In the genomic region with DNA sequence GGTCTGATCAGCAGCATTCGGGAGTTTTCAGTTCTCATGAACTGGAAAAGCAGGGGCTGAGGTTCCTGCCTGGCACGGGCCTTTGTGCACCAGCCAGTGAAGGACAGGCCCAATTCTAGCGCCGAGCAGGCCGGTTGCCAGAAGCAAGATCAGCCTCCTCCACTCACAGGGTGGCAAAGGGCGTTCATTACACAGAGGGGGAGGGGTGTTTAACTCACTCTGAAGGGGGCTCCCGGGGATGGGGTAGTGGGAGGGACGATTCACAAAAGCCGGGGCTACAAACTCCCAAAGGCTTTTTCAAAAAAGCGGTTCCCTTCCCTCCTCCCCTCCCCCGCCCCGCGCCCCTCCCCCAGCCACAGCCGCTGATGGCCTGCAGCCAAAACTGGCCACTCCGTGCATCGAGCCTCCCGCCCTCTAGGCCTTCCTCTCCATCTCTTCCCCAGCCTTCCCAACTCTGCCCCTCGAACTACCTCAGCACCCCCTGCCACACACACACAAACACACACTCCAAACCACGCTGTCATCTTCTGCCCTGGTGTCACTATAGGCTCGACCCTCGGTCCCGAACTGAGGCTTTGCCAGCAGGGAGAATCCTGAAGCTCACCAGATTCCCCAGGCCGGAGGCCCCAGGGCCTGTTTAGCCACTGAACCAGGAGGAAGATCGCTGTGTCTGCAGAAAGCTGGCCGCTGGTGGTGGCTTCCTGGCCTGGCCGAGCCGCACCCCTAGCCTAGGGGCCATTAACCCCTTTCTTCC, we compare ENCODE assay signal across 8 mouse cellular contexts. TPM values are rescaled to one million over a fixed set of nuclear protein-coding genes. Genes with fewer than 3 reads are reported as not detected.
DNase-seq lines count a peak whose midpoint lies in the region; ATAC-seq lines count a peak whose summit lies in the region.

No protein-coding gene starts in this region.

- 2% methylated on average over 24 of the region's 27 CpGs for WGBS in forebrain, embryonic 10.5 days
- WGBS in hindbrain, embryonic 16.5 days, result 6% methylated on average over 20 of the region's 27 CpGs
- WGBS in limb, embryonic 12.5 days, result 6% methylated on average over 24 of the region's 27 CpGs
- 2% methylated on average over 27 of the region's 27 CpGs for WGBS in midbrain, embryonic 13.5 days

- peak; percentile 57 for DNase-seq in 3134 (ENCODE audit: extremely low read depth, insufficient read length, low spot score)
- DNase-seq in adrenal gland, postnatal 14 days, result peak; percentile 86
- DNase-seq in forebrain, embryonic 10.5 days (ENCODE audit: extremely low spot score, low spot score), result peak; percentile 67
- DNase-seq in urinary bladder, postnatal 36 days (ENCODE audit: low spot score in 2 of 2), result peak; percentile 32 to 73
- DNase-seq in spleen, adult 12 weeks (ENCODE audit: low spot score), result no peak

- ATAC-seq in hindbrain, embryonic 16.5 days, result peak; percentile 83
- no peak for ATAC-seq in limb, embryonic 12.5 days (ENCODE audit: insufficient number of reproducible peaks, insufficient read depth, low FRiP score, low TSS enrichment, low read depth)
- ATAC-seq in midbrain, embryonic 13.5 days, result peak; percentile 81

- peak overlapping the region; percentile 28 for H3K4me2 ChIP-seq in hindbrain, embryonic 16.5 days (ENCODE audit: low read length)
- H3K4me2 ChIP-seq in limb, embryonic 12.5 days, result peak overlapping the region; percentile 45
- H3K4me2 ChIP-seq in midbrain, embryonic 13.5 days (replicated peaks), result peak overlapping the region; percentile 45

- peak overlapping the region; percentile 34 for H3K4me3 ChIP-seq in forebrain, embryonic 10.5 days
- peak overlapping the region; percentile 7; the same call in 1 of the 2 replicates for H3K4me3 ChIP-seq in hindbrain, embryonic 16.5 days (ENCODE audit: low read length)
- peak overlapping the region; percentile 21 for H3K4me3 ChIP-seq in limb, embryonic 12.5 days (replicated peaks)
- H3K4me3 ChIP-seq in midbrain, embryonic 13.5 days (replicated peaks), result peak overlapping the region; percentile 11; the same call in 1 of the 2 replicates

- peaks cover 5% of the 10 kb centered on the region; the same call in 1 of the 2 replicates for H3K9me3 ChIP-seq in forebrain, embryonic 10.5 days
- H3K9me3 ChIP-seq in hindbrain, embryonic 16.5 days (ENCODE audit: control insufficient read depth, low read length), result no peaks in the 10 kb centered on the region
- H3K9me3 ChIP-seq in limb, embryonic 12.5 days, result no peaks in the 10 kb centered on the region
- H3K9me3 ChIP-seq in midbrain, embryonic 13.5 days, result no peaks in the 10 kb centered on the region; the same call in 1 of the 2 replicates

- H3K36me3 ChIP-seq in forebrain, embryonic 10.5 days (replicated peaks), result peaks cover 15% of the 10 kb centered on the region; the same call in 1 of the 2 replicates
- H3K36me3 ChIP-seq in hindbrain, embryonic 16.5 days (ENCODE audit: control insufficient read depth, insufficient read depth, low read length), result peaks cover 16% of the 10 kb centered on the region
- H3K36me3 ChIP-seq in limb, embryonic 12.5 days, result peaks cover 21% of the 10 kb centered on the region
- peaks cover 22% of the 10 kb centered on the region for H3K36me3 ChIP-seq in midbrain, embryonic 13.5 days

- peak overlapping the region; percentile 77 for H3K27ac ChIP-seq in forebrain, embryonic 10.5 days
- peak overlapping the region; percentile 52 for H3K27ac ChIP-seq in hindbrain, embryonic 16.5 days (ENCODE audit: low read depth, low read length)
- no peak overlapping the region for H3K27ac ChIP-seq in limb, embryonic 12.5 days
- H3K27ac ChIP-seq in midbrain, embryonic 13.5 days, result peak overlapping the region; percentile 85

- H3K9ac ChIP-seq in hindbrain, embryonic 16.5 days (ENCODE audit: low read depth, low read length), result peak overlapping the region; percentile 49
- peak overlapping the region; percentile 42 for H3K9ac ChIP-seq in limb, embryonic 12.5 days (replicated peaks)
- H3K9ac ChIP-seq in midbrain, embryonic 13.5 days (replicated peaks), result peak overlapping the region; percentile 59

- H3K27me3 ChIP-seq in forebrain, embryonic 10.5 days (ENCODE audit: poor library complexity, severe bottlenecking), result peaks cover 100% of the 10 kb centered on the region
- H3K27me3 ChIP-seq in hindbrain, embryonic 16.5 days (replicated peaks; ENCODE audit: control insufficient read depth, insufficient read depth, low read length), result peaks cover 10% of the 10 kb centered on the region
- peaks cover 61% of the 10 kb centered on the region for H3K27me3 ChIP-seq in limb, embryonic 12.5 days
- H3K27me3 ChIP-seq in midbrain, embryonic 13.5 days, result peaks cover 40% of the 10 kb centered on the region

- peaks cover 65% of the 10 kb centered on the region for H3K4me1 ChIP-seq in forebrain, embryonic 10.5 days
- peaks cover 54% of the 10 kb centered on the region for H3K4me1 ChIP-seq in hindbrain, embryonic 16.5 days (ENCODE audit: control insufficient read depth, insufficient read depth, low read depth, low read length)
- peaks cover 61% of the 10 kb centered on the region for H3K4me1 ChIP-seq in limb, embryonic 12.5 days (replicated peaks)
- H3K4me1 ChIP-seq in midbrain, embryonic 13.5 days (replicated peaks), result peaks cover 68% of the 10 kb centered on the region

RNA-seq across cellular contexts. Expression of a gene that starts 7.2 kb away (rescaled TPM):
- total RNA-seq in adrenal gland, postnatal 14 days (2021), result 105 and 156 TPM in 2 replicates
- 3.3 and 4.6 TPM in 2 replicates for polyA plus RNA-seq in forebrain, embryonic 10.5 days (2016; fragmentation: Nextera tagmentation; extraction: Ambion mirVana)
- polyA plus RNA-seq in hindbrain, embryonic 16.5 days (2015; fragmentation: Nextera tagmentation; extraction: Ambion mirVana), result 23.4 and 24.8 TPM in 2 replicates
- polyA plus RNA-seq in limb, embryonic 12.5 days (2016; fragmentation: Nextera tagmentation; extraction: Ambion mirVana), result 9.8 and 12.5 TPM in 2 replicates
- 14.1 and 16.3 TPM in 2 replicates for polyA plus RNA-seq in midbrain, embryonic 13.5 days (2015; fragmentation: Nextera tagmentation; extraction: Ambion mirVana)

RNA-seq across cellular contexts. Expression of a gene that starts 38.1 kb away (rescaled TPM):
- total RNA-seq in adrenal gland, postnatal 14 days (2021), result 13.1 and 16.7 TPM in 2 replicates
- 9.5 and 11.3 TPM in 2 replicates for polyA plus RNA-seq in forebrain, embryonic 10.5 days (2016; fragmentation: Nextera tagmentation; extraction: Ambion mirVana)
- 8.5 and 9.5 TPM in 2 replicates for polyA plus RNA-seq in hindbrain, embryonic 16.5 days (2015; fragmentation: Nextera tagmentation; extraction: Ambion mirVana)
- 11.8 and 13.0 TPM in 2 replicates for polyA plus RNA-seq in limb, embryonic 12.5 days (2016; fragmentation: Nextera tagmentation; extraction: Ambion mirVana)
- polyA plus RNA-seq in midbrain, embryonic 13.5 days (2015; fragmentation: Nextera tagmentation; extraction: Ambion mirVana), result 9.8 and 15.2 TPM in 2 replicates

RNA-seq across cellular contexts. Expression of a gene that starts 56.1 kb away (rescaled TPM):
- total RNA-seq in adrenal gland, postnatal 14 days (2021), result 7.4 and 7.7 TPM in 2 replicates
- polyA plus RNA-seq in forebrain, embryonic 10.5 days (2016; fragmentation: Nextera tagmentation; extraction: Ambion mirVana), result 115 and 127 TPM in 2 replicates
- polyA plus RNA-seq in hindbrain, embryonic 16.5 days (2015; fragmentation: Nextera tagmentation; extraction: Ambion mirVana), result 10.7 and 14.0 TPM in 2 replicates
- 121 and 122 TPM in 2 replicates for polyA plus RNA-seq in limb, embryonic 12.5 days (2016; fragmentation: Nextera tagmentation; extraction: Ambion mirVana)
- polyA plus RNA-seq in midbrain, embryonic 13.5 days (2015; fragmentation: Nextera tagmentation; extraction: Ambion mirVana), result 34.7 and 35.5 TPM in 2 replicates
